Mouse (Mus musculus): ENCODE results near the gene Memo1. TPM values are rescaled to one million over a fixed set of nuclear protein-coding genes. Genes with fewer than 3 reads are reported as not detected.

Gene Memo1
- 33.7 TPM for polyA plus RNA-seq (2017; shearing (Covaris generic))

GRCm38 (mm10) chr17:74295026-74295970 is at the start of gene Memo1:
TSS of gene Memo1 (minus strand) at chr17:74295521.

GRCm38 (mm10) chr17:74338937-74339804 is 43.9 kb upstream of the Memo1 start, which contains the start of gene Spast:
TSS of gene Spast (plus strand) at chr17:74338987.

DNA sequence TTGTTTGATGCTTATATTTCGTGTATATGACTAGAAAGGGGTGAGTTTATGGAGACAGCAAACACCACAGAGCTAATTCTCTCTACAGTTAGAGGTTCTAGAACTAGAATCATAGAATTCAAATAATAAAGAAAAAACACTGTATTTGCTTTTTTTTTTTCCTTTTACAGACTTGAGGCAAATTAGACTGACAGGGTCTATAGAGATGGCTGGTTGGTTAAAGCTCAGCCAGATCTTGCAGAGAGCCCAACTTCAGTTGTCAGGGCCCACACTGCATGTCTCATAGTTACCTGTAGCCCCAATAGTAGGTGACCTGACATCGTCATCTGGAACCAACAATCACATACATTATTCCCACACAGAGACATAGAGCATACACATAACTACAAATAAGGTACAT is 28.5 kb upstream of the Memo1 start, which contains the start of gene Dpy30:
Gene Dpy30, minus strand, starts transcription at position 101 of the 400 bp plus-strand sequence.

Other genes starting within 250 kb of the Memo1 start
- gene Srd5a2, start 247.6 kb downstream of the Memo1 start, polyA plus RNA-seq (2017; shearing (Covaris generic)) = not detected
- 58.8 TPM for gene Dpy30, start 28.4 kb upstream of the Memo1 start, polyA plus RNA-seq (2017; shearing (Covaris generic))
- gene Spast, start 43.5 kb upstream of the Memo1 start, polyA plus RNA-seq (2017; shearing (Covaris generic)) = 22.7 TPM
- gene Slc30a6, start 100.1 kb upstream of the Memo1 start, polyA plus RNA-seq (2017; shearing (Covaris generic)) = 22.3 TPM
- 3.3 TPM for gene Nlrc4, start 163.6 kb upstream of the Memo1 start, polyA plus RNA-seq (2017; shearing (Covaris generic))
- gene Yipf4, start 194.0 kb upstream of the Memo1 start, polyA plus RNA-seq (2017; shearing (Covaris generic)) = 125 TPM
- gene Birc6, start 232.8 kb upstream of the Memo1 start, polyA plus RNA-seq (2017; shearing (Covaris generic)) = 53.0 TPM